Mouse (Mus musculus): ENCODE data around the gene Aqp1. TPM values are rescaled to one million over a fixed set of nuclear protein-coding genes. Genes with fewer than 3 reads are reported as not detected.

Aqp1 gene
- polyA plus RNA-seq, 1 experiment from 2014 or later = 21.8 TPM

- peak overlapping the region; percentile 73 for H3K27ac ChIP-seq (ENCODE audit: low read length)
- WGBS = 25% methylated on average over 5 of the region's 5 CpGs
Measured at GRCm38 (mm10) chr6:55341688-55342087, 5.5 kb downstream of the Aqp1 start.

GRCm38 (mm10) chr6:55342328-55342727 is 6.1 kb downstream of the Aqp1 start:
- no peaks in the 10 kb centered on the region for H3K27me3 ChIP-seq (replicated peaks; ENCODE audit: control insufficient read depth, insufficient read depth, low read length)
- no peaks in the 10 kb centered on the region for H3K9me3 ChIP-seq (ENCODE audit: control insufficient read depth, low read length)
- no peak overlapping the region for H3K9ac ChIP-seq (ENCODE audit: low read depth, low read length)
- ATAC-seq = peak; percentile 76
- peak overlapping the region; percentile 64; the same call in 1 of the 2 replicates for H3K27ac ChIP-seq (ENCODE audit: low read length)
- no peak overlapping the region for H3K4me3 ChIP-seq (ENCODE audit: low read length)
- no peak overlapping the region; the same call in 1 of the 2 replicates for H3K4me2 ChIP-seq (ENCODE audit: low read depth, low read length)
- H3K36me3 ChIP-seq (ENCODE audit: control insufficient read depth, insufficient read depth, low read length) = no peaks in the 10 kb centered on the region
- H3K4me1 ChIP-seq (ENCODE audit: control insufficient read depth, insufficient read depth, low read length) = peaks cover 29% of the 10 kb centered on the region
- 54% methylated on average over 9 of the region's 9 CpGs for WGBS

More at GRCm38 (mm10) chr6:55341688-55342087, 5.5 kb downstream of the Aqp1 start:
- no peaks in the 10 kb centered on the region for H3K36me3 ChIP-seq (ENCODE audit: control insufficient read depth, insufficient read depth, low read length)
- no peak overlapping the region for H3K4me2 ChIP-seq (ENCODE audit: low read depth, low read length)
- peak; percentile 83 for ATAC-seq
- H3K9ac ChIP-seq (ENCODE audit: low read depth, low read length) = no peak overlapping the region
- peaks cover 29% of the 10 kb centered on the region for H3K4me1 ChIP-seq (ENCODE audit: control insufficient read depth, insufficient read depth, low read length)
- H3K9me3 ChIP-seq (ENCODE audit: control insufficient read depth, low read length) = no peaks in the 10 kb centered on the region
- H3K27me3 ChIP-seq (replicated peaks; ENCODE audit: control insufficient read depth, insufficient read depth, low read length) = no peaks in the 10 kb centered on the region
- H3K4me3 ChIP-seq (ENCODE audit: low read length) = no peak overlapping the region

DNA sequence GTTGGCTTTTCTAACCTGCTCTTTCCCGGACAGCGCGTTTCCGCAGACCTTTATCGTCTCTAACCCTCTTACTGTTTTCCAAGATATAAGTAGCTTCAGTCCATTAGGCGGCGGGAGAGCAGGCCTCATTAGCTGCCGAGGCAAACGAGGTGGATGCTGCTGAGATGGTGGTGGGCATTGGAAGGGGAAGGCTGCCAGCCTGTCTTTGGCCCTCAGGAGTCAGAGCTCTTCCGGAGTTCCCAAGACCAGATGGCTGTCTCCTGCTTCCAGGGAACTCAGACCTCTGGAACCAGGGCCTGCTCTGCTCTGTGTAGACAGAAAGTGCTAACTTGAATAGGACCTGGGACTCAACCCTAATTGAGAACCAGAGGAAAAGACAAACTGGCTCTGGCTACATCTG is 7.2 kb downstream of the Aqp1 start:
- 90% methylated on average over 10 of the region's 10 CpGs for WGBS
- no peaks in the 10 kb centered on the region for H3K9me3 ChIP-seq (ENCODE audit: control insufficient read depth, low read length)
- ATAC-seq = no peak

DNA sequence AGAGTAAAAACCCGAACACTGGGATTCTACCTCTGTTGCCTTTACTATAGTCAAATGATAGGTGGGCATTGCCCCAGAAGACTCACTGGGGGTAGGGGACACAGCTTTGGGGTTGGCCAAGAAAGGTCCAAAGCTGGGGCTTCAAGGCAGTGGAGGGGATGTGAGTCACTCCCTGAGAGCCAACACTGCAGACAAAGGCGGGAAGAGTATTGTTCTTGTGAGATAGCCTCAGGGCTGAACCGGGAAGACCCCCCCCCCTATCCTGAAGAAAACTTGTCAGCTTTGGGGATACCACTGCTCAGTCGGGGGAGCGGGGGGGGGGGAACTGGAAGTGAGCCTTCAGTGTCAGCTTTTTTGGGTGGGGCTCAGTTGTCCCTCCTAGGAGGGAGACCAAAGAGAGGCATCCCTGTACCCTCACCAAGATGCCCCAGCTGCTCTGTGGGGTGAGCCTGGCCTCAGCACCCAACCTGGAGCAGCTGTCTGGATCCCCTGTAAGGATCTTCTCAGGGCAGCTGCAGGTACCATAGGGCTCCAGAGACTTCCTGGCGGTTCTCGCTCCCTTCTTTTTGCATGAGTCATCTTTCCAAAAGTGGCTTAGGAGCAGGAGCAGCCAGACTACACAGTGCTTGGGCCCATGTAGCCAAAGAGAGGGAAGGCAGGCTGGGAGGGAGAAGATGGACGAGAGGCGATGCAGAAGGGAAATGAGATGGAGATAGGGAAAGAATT is 8.2 kb downstream of the Aqp1 start:
- Histone ChIP-seq H3K27ac (ENCODE audit: low read length) (no peak overlapping the region), H3K36me3 (ENCODE audit: control insufficient read depth, insufficient read depth, low read length) (no peaks in the 10 kb centered on the region), H3K4me1 (ENCODE audit: control insufficient read depth, insufficient read depth, low read length) (peaks cover 20% of the 10 kb centered on the region), H3K27me3 (replicated peaks; ENCODE audit: control insufficient read depth, insufficient read depth, low read length) (no peaks in the 10 kb centered on the region), H3K4me2 (ENCODE audit: low read depth, low read length) (no peak overlapping the region), H3K9ac (ENCODE audit: low read depth, low read length) (no peak overlapping the region), H3K4me3 (ENCODE audit: low read length) (no peak overlapping the region), H3K9me3 (ENCODE audit: control insufficient read depth, low read length) (no peaks in the 10 kb centered on the region)
- 83% methylated on average over 9 of the region's 9 CpGs for WGBS
- ATAC-seq = no peak

More for the DNA sequence above, 7.2 kb downstream of the Aqp1 start:
- Histone ChIP-seq H3K9ac (ENCODE audit: low read depth, low read length) (no peak overlapping the region), H3K36me3 (ENCODE audit: control insufficient read depth, insufficient read depth, low read length) (no peaks in the 10 kb centered on the region), H3K27ac (ENCODE audit: low read length) (no peak overlapping the region), H3K4me3 (ENCODE audit: low read length) (no peak overlapping the region), H3K4me1 (ENCODE audit: control insufficient read depth, insufficient read depth, low read length) (peaks cover 25% of the 10 kb centered on the region), H3K27me3 (replicated peaks; ENCODE audit: control insufficient read depth, insufficient read depth, low read length) (no peaks in the 10 kb centered on the region), H3K4me2 (ENCODE audit: low read depth, low read length) (no peak overlapping the region)

DNA sequence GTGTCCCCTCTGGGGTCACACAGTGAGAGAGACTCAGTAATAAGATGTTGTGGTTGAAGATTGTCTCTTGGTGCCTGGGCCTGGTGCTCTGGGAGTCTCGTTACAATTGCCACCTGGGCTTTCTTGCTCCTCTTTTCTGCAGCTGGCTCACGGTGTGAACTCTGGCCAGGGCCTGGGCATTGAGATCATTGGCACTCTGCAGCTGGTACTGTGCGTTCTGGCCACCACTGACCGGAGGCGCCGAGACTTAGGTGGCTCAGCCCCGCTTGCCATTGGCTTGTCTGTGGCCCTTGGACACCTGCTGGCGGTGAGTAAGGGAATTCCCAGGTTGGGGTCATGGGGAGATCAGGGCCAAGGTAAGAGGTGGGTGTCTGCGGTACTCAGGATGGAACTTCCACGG is 9.0 kb downstream of the Aqp1 start:
- no peaks in the 10 kb centered on the region for H3K9me3 ChIP-seq (ENCODE audit: control insufficient read depth, low read length)
- ATAC-seq = no peak
- no peak overlapping the region for H3K4me3 ChIP-seq (ENCODE audit: low read length)
- H3K9ac ChIP-seq (ENCODE audit: low read depth, low read length) = no peak overlapping the region
- H3K36me3 ChIP-seq (ENCODE audit: control insufficient read depth, insufficient read depth, low read length) = no peaks in the 10 kb centered on the region
- H3K27ac ChIP-seq (ENCODE audit: low read length) = no peak overlapping the region
- WGBS = 91% methylated on average over 10 of the region's 10 CpGs
- no peak overlapping the region for H3K4me2 ChIP-seq (ENCODE audit: low read depth, low read length)
- H3K4me1 ChIP-seq (ENCODE audit: control insufficient read depth, insufficient read depth, low read length) = peaks cover 17% of the 10 kb centered on the region
- no peaks in the 10 kb centered on the region for H3K27me3 ChIP-seq (replicated peaks; ENCODE audit: control insufficient read depth, insufficient read depth, low read length)

- no peaks in the 10 kb centered on the region for H3K36me3 ChIP-seq (ENCODE audit: control insufficient read depth, insufficient read depth, low read length)
- no peaks in the 10 kb centered on the region for H3K27me3 ChIP-seq (replicated peaks; ENCODE audit: control insufficient read depth, insufficient read depth, low read length)
- no peak overlapping the region for H3K4me3 ChIP-seq (ENCODE audit: low read length)
- H3K9me3 ChIP-seq (ENCODE audit: control insufficient read depth, low read length) = no peaks in the 10 kb centered on the region
- H3K9ac ChIP-seq (ENCODE audit: low read depth, low read length) = no peak overlapping the region
- WGBS = 82% methylated on average over 7 of the region's 7 CpGs
- no peak for ATAC-seq
- H3K4me2 ChIP-seq (ENCODE audit: low read depth, low read length) = no peak overlapping the region
- no peak overlapping the region for H3K27ac ChIP-seq (ENCODE audit: low read length)
- peaks cover 10% of the 10 kb centered on the region for H3K4me1 ChIP-seq (ENCODE audit: control insufficient read depth, insufficient read depth, low read length)
Measured at GRCm38 (mm10) chr6:55346491-55346890, 10.3 kb downstream of the Aqp1 start.

GRCm38 (mm10) chr6:55347711-55348571 is 11.7 kb downstream of the Aqp1 start:
- Histone ChIP-seq H3K27ac (ENCODE audit: low read length) (no peak overlapping the region), H3K9ac (ENCODE audit: low read depth, low read length) (no peak overlapping the region), H3K36me3 (ENCODE audit: control insufficient read depth, insufficient read depth, low read length) (no peaks in the 10 kb centered on the region), H3K4me2 (ENCODE audit: low read depth, low read length) (no peak overlapping the region), H3K9me3 (ENCODE audit: control insufficient read depth, low read length) (no peaks in the 10 kb centered on the region), H3K27me3 (replicated peaks; ENCODE audit: control insufficient read depth, insufficient read depth, low read length) (no peaks in the 10 kb centered on the region), H3K4me1 (ENCODE audit: control insufficient read depth, insufficient read depth, low read length) (no peaks in the 10 kb centered on the region), H3K4me3 (ENCODE audit: low read length) (no peak overlapping the region)
- 88% methylated on average over 5 of the region's 5 CpGs for WGBS
- ATAC-seq = no peak

DNA sequence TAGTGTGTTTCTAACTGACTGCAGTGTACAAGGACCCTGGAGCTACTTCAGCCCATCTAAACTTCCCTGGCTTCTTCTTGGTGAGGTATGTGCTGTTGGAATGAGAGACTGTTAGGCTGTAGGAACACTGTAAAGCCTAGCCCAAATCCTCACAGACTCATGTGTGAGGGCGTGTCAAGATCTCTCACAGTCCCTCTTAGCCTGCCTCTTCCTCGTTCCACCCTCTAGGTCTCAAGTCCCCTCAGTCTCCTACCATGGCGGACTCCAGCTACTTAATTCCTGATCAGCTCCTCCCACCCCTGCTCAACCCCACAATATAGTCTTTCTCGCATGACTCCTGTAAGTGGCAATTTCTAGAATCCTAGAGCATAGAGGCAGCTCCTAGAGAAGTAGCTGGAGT is 13.0 kb downstream of the Aqp1 start:
- H3K9me3 ChIP-seq (ENCODE audit: control insufficient read depth, low read length) = no peaks in the 10 kb centered on the region
- H3K27ac ChIP-seq (ENCODE audit: low read length) = no peak overlapping the region
- WGBS = 87% methylated on average over 4 of the region's 4 CpGs
- H3K4me3 ChIP-seq (ENCODE audit: low read length) = no peak overlapping the region
- no peaks in the 10 kb centered on the region for H3K36me3 ChIP-seq (ENCODE audit: control insufficient read depth, insufficient read depth, low read length)
- ATAC-seq = no peak; the same call in 1 of the 2 replicates
- H3K27me3 ChIP-seq (replicated peaks; ENCODE audit: control insufficient read depth, insufficient read depth, low read length) = no peaks in the 10 kb centered on the region
- H3K9ac ChIP-seq (ENCODE audit: low read depth, low read length) = no peak overlapping the region
- no peaks in the 10 kb centered on the region for H3K4me1 ChIP-seq (ENCODE audit: control insufficient read depth, insufficient read depth, low read length)
- no peak overlapping the region for H3K4me2 ChIP-seq (ENCODE audit: low read depth, low read length)

- no peak overlapping the region for H3K27ac ChIP-seq (ENCODE audit: low read length)
- no peaks in the 10 kb centered on the region for H3K27me3 ChIP-seq (replicated peaks; ENCODE audit: control insufficient read depth, insufficient read depth, low read length)
- no peak overlapping the region for H3K4me3 ChIP-seq (ENCODE audit: low read length)
- H3K4me2 ChIP-seq (ENCODE audit: low read depth, low read length) = no peak overlapping the region
- ATAC-seq = peak; percentile 67
- H3K36me3 ChIP-seq (ENCODE audit: control insufficient read depth, insufficient read depth, low read length) = no peaks in the 10 kb centered on the region
- H3K4me1 ChIP-seq (ENCODE audit: control insufficient read depth, insufficient read depth, low read length) = no peaks in the 10 kb centered on the region
- no peak overlapping the region for H3K9ac ChIP-seq (ENCODE audit: low read depth, low read length)
- no peaks in the 10 kb centered on the region for H3K9me3 ChIP-seq (ENCODE audit: control insufficient read depth, low read length)
- 82% methylated on average over 6 of the region's 6 CpGs for WGBS
Measured at GRCm38 (mm10) chr6:55350383-55350952, 14.2 kb downstream of the Aqp1 start.

All from intestine, embryonic 16.5 days (tissue).